Mouse (Mus musculus) myocyte (in vitro differentiated cells): ENCODE measurements around the gene Cltb.

Experiments
- CEBPB ChIP-seq: IDR thresholded peaks from 2 replicates; pipeline ENCODE4 v1.6.1; 2011; ENCODE audit warnings: mild to moderate bottlenecking, moderate library complexity; ENCODE audit not compliant: poor library complexity, insufficient read depth, severe bottlenecking
- E2F4 ChIP-seq: IDR thresholded peaks from one replicate; pipeline ENCODE4 v1.6.1; 2011; ENCODE audit warnings: mild to moderate bottlenecking, control low read depth, moderate library complexity; ENCODE audit not compliant: insufficient read depth
- MYOD1 ChIP-seq, 3 experiments: IDR thresholded peaks; one replicate each; pipeline ENCODE4 v1.6.1; 2011; ENCODE audit warnings: control low read depth in 2 of 3, low read depth in 2 of 3, mild to moderate bottlenecking in 2 of 3, moderate library complexity in 1 of 3; ENCODE audit not compliant: insufficient read length in 2 of 3, control insufficient read depth in 1 of 3
- MYOG ChIP-seq, 3 experiments: IDR thresholded peaks; one replicate each; pipeline ENCODE4 v1.6.1; 2011; ENCODE audit warnings: control low read depth in 2 of 3, low read depth in 2 of 3, mild to moderate bottlenecking in 2 of 3; ENCODE audit not compliant: insufficient read length in 2 of 3, control insufficient read depth in 1 of 3, insufficient read depth in 1 of 3
- POLR2A ChIP-seq: IDR thresholded peaks from one replicate; pipeline ENCODE4 v1.6.1; 2011; ENCODE audit warnings: low read depth, mild to moderate bottlenecking, control low read depth, moderate library complexity; ENCODE audit not compliant: insufficient read length
- POLR2AphosphoS2 ChIP-seq: IDR thresholded peaks from one replicate; pipeline ENCODE4 v1.6.1; 2011; ENCODE audit warnings: low read depth, control low read depth; ENCODE audit not compliant: insufficient read length
- TCF12 ChIP-seq: IDR thresholded peaks from one replicate; pipeline ENCODE4 v1.6.1; 2011; ENCODE audit warnings: mild to moderate bottlenecking, control low read depth; ENCODE audit not compliant: poor library complexity, insufficient read depth, severe bottlenecking
- USF1 ChIP-seq: IDR thresholded peaks from one replicate; pipeline ENCODE4 v1.6.1; 2011; ENCODE audit warnings: low read depth, mild to moderate bottlenecking, control low read depth, moderate library complexity

- TF ChIP-seq TCF12 (no peak), POLR2A (no peak), CEBPB (no peak), POLR2AphosphoS2 (no peak), MYOG (IDR thresholded peaks at IDR 0.05; ENCODE audit: control insufficient read depth in 1 of 3, insufficient read depth in 1 of 3, insufficient read length in 2 of 3, low read depth in 2 of 3) (no peak), MYOD1 (IDR thresholded peaks at IDR 0.05; ENCODE audit: control insufficient read depth in 1 of 3, insufficient read length in 2 of 3, low read depth in 2 of 3) (no peak), USF1 (no peak), E2F4 (no peak)
Measured at GRCm38 (mm10) chr13:54609301-54609700, 1.8 kb downstream of the Cltb start.
